Mouse (Mus musculus): ENCODE data around the gene Litaf. TPM values are rescaled to one million over a fixed set of nuclear protein-coding genes. Genes with fewer than 3 reads are reported as not detected.

Gene Litaf
- polyA plus RNA-seq, 1 experiment = 103 TPM

GRCm38 (mm10) chr16:10923561-10923960 lies 142.4 kb downstream of the Litaf start:
- H3K4me3 ChIP-seq = no peak overlapping the region
- H3ac ChIP-seq (ENCODE audit: control insufficient read depth, insufficient read length) = no peak overlapping the region
- peaks cover 5% of the 10 kb centered on the region for H3K27me3 ChIP-seq (ENCODE audit: control insufficient read depth, insufficient read depth, insufficient read length)
- no peak overlapping the region for H3K4me2 ChIP-seq (ENCODE audit: low read depth)
- H3K79me2 ChIP-seq (ENCODE audit: control insufficient read depth, insufficient read depth) = no peaks in the 10 kb centered on the region
- H3K36me3 ChIP-seq (ENCODE audit: control insufficient read depth, insufficient read depth) = no peaks in the 10 kb centered on the region
- TF ChIP-seq CEBPB (IDR thresholded peaks at IDR 0.05; ENCODE audit: insufficient read depth, poor library complexity, severe bottlenecking) (no peak), USF1 (IDR thresholded peaks at IDR 0.05; ENCODE audit: low read depth) (no peak), E2F4 (IDR thresholded peaks at IDR 0.05; ENCODE audit: insufficient read depth) (no peak), MYOG (IDR thresholded peaks at IDR 0.05; ENCODE audit: control insufficient read depth in 1 of 3, insufficient read depth in 1 of 3, insufficient read length in 2 of 3, low read depth in 2 of 3) (no peak), MAX (IDR thresholded peaks at IDR 0.05; ENCODE audit: low read depth) (no peak), TCF12 (IDR thresholded peaks at IDR 0.05; ENCODE audit: insufficient read depth, poor library complexity, severe bottlenecking) (no peak)

GRCm38 (mm10) chr16:10919856-10920255 lies 146.1 kb downstream of the Litaf start:
- Histone ChIP-seq H3K79me2 (ENCODE audit: control insufficient read depth, insufficient read depth) (no peaks in the 10 kb centered on the region), H3K27me3 (ENCODE audit: control insufficient read depth, insufficient read depth, insufficient read length) (peaks cover 5% of the 10 kb centered on the region), H3ac (ENCODE audit: control insufficient read depth, insufficient read length) (no peak overlapping the region), H3K36me3 (ENCODE audit: control insufficient read depth, insufficient read depth) (no peaks in the 10 kb centered on the region), H3K4me3 (no peak overlapping the region), H3K4me2 (ENCODE audit: low read depth) (no peak overlapping the region)
- TF ChIP-seq E2F4 (IDR thresholded peaks at IDR 0.05; ENCODE audit: insufficient read depth) (no peak), POLR2AphosphoS2 (IDR thresholded peaks at IDR 0.05; ENCODE audit: insufficient read length, low read depth) (no peak), MYOG (IDR thresholded peaks at IDR 0.05; ENCODE audit: control insufficient read depth in 1 of 3, insufficient read depth in 1 of 3, insufficient read length in 2 of 3, low read depth in 2 of 3) (no peak), USF1 (IDR thresholded peaks at IDR 0.05; ENCODE audit: low read depth) (no peak), CEBPB (IDR thresholded peaks at IDR 0.05; ENCODE audit: insufficient read depth, poor library complexity, severe bottlenecking) (no peak), MYOD1 (IDR thresholded peaks at IDR 0.05; ENCODE audit: control insufficient read depth in 1 of 3, insufficient read length in 2 of 3, low read depth in 2 of 3) (no peak), MAX (IDR thresholded peaks at IDR 0.05; ENCODE audit: low read depth) (no peak), TCF3 (IDR thresholded peaks at IDR 0.05; ENCODE audit: insufficient read length, low read depth) (no peak), POLR2A (IDR thresholded peaks at IDR 0.05; ENCODE audit: insufficient read length, low read depth) (no peak)

GRCm38 (mm10) chr16:10916271-10916670 lies 149.7 kb downstream of the Litaf start:
- Histone ChIP-seq H3ac (ENCODE audit: control insufficient read depth, insufficient read length) (no peak overlapping the region), H3K79me2 (ENCODE audit: control insufficient read depth, insufficient read depth) (no peaks in the 10 kb centered on the region), H3K4me2 (ENCODE audit: low read depth) (no peak overlapping the region), H3K27me3 (ENCODE audit: control insufficient read depth, insufficient read depth, insufficient read length) (no peaks in the 10 kb centered on the region), H3K4me3 (no peak overlapping the region), H3K36me3 (ENCODE audit: control insufficient read depth, insufficient read depth) (no peaks in the 10 kb centered on the region)
- TF ChIP-seq USF1 (IDR thresholded peaks at IDR 0.05; ENCODE audit: low read depth) = no peak
- TF ChIP-seq TCF12 (IDR thresholded peaks at IDR 0.05; ENCODE audit: insufficient read depth, poor library complexity, severe bottlenecking) = no peak
- no peak for TF ChIP-seq MAX (IDR thresholded peaks at IDR 0.05; ENCODE audit: low read depth)
- TF ChIP-seq CEBPB (IDR thresholded peaks at IDR 0.05; ENCODE audit: insufficient read depth, poor library complexity, severe bottlenecking) = no peak
- TF ChIP-seq MYOD1 (IDR thresholded peaks at IDR 0.05; ENCODE audit: control insufficient read depth in 1 of 3, insufficient read length in 2 of 3, low read depth in 2 of 3) = no peak
- no peak for TF ChIP-seq SRF (IDR thresholded peaks at IDR 0.05; ENCODE audit: control insufficient read depth, insufficient read length, low read depth)
- no peak for TF ChIP-seq REST (IDR thresholded peaks at IDR 0.05; ENCODE audit: insufficient read depth, insufficient read length)
- TF ChIP-seq E2F4 (IDR thresholded peaks at IDR 0.05; ENCODE audit: insufficient read depth) = no peak

- peaks cover 6% of the 10 kb centered on the region for H3K27me3 ChIP-seq (ENCODE audit: control insufficient read depth, insufficient read depth, insufficient read length)
- TF ChIP-seq REST (IDR thresholded peaks at IDR 0.05; ENCODE audit: insufficient read depth, insufficient read length) = no peak
- no peak for TF ChIP-seq POLR2AphosphoS2 (IDR thresholded peaks at IDR 0.05; ENCODE audit: insufficient read length, low read depth)
- TF ChIP-seq TCF12 (IDR thresholded peaks at IDR 0.05; ENCODE audit: insufficient read depth, poor library complexity, severe bottlenecking) = no peak
- TF ChIP-seq CEBPB (IDR thresholded peaks at IDR 0.05; ENCODE audit: insufficient read depth, poor library complexity, severe bottlenecking) = no peak
- no peak for TF ChIP-seq MAX (IDR thresholded peaks at IDR 0.05; ENCODE audit: low read depth)
- no peak for TF ChIP-seq TCF3 (IDR thresholded peaks at IDR 0.05; ENCODE audit: insufficient read length, low read depth)
- TF ChIP-seq POLR2A (IDR thresholded peaks at IDR 0.05; ENCODE audit: insufficient read length, low read depth) = no peak
- TF ChIP-seq E2F4 (IDR thresholded peaks at IDR 0.05; ENCODE audit: insufficient read depth) = no peak
- no peak for TF ChIP-seq SRF (IDR thresholded peaks at IDR 0.05; ENCODE audit: control insufficient read depth, insufficient read length, low read depth)
- no peak for TF ChIP-seq USF1 (IDR thresholded peaks at IDR 0.05; ENCODE audit: low read depth)
- no peak for TF ChIP-seq MYOD1 (IDR thresholded peaks at IDR 0.05; ENCODE audit: control insufficient read depth in 1 of 3, insufficient read length in 2 of 3, low read depth in 2 of 3)
- no peak for TF ChIP-seq MYOG (IDR thresholded peaks at IDR 0.05; ENCODE audit: control insufficient read depth in 1 of 3, insufficient read depth in 1 of 3, insufficient read length in 2 of 3, low read depth in 2 of 3)
- no peak overlapping the region for H3ac ChIP-seq (ENCODE audit: control insufficient read depth, insufficient read length)
Observed at GRCm38 (mm10) chr16:10915066-10915465, 150.9 kb downstream of the Litaf start.

GRCm38 (mm10) chr16:10911061-10911460 lies 154.9 kb downstream of the Litaf start:
- Histone ChIP-seq H3ac (ENCODE audit: control insufficient read depth, insufficient read length) (no peak overlapping the region), H3K36me3 (ENCODE audit: control insufficient read depth, insufficient read depth) (no peaks in the 10 kb centered on the region), H3K27me3 (ENCODE audit: control insufficient read depth, insufficient read depth, insufficient read length) (peaks cover 6% of the 10 kb centered on the region), H3K4me2 (ENCODE audit: low read depth) (no peak overlapping the region), H3K4me3 (no peak overlapping the region), H3K79me2 (ENCODE audit: control insufficient read depth, insufficient read depth) (no peaks in the 10 kb centered on the region)
- TF ChIP-seq TCF3 (IDR thresholded peaks at IDR 0.05; ENCODE audit: insufficient read length, low read depth) (no peak), MYOG (IDR thresholded peaks at IDR 0.05; ENCODE audit: control insufficient read depth in 1 of 3, insufficient read depth in 1 of 3, insufficient read length in 2 of 3, low read depth in 2 of 3) (no peak), TCF12 (IDR thresholded peaks at IDR 0.05; ENCODE audit: insufficient read depth, poor library complexity, severe bottlenecking) (no peak), SRF (IDR thresholded peaks at IDR 0.05; ENCODE audit: control insufficient read depth, insufficient read length, low read depth) (no peak), POLR2AphosphoS2 (IDR thresholded peaks at IDR 0.05; ENCODE audit: insufficient read length, low read depth) (no peak), MYOD1 (IDR thresholded peaks at IDR 0.05; ENCODE audit: control insufficient read depth in 1 of 3, insufficient read length in 2 of 3, low read depth in 2 of 3) (no peak), REST (IDR thresholded peaks at IDR 0.05; ENCODE audit: insufficient read depth, insufficient read length) (no peak)

More at GRCm38 (mm10) chr16:10915066-10915465, 150.9 kb downstream of the Litaf start:
- H3K4me3 ChIP-seq = no peak overlapping the region
- no peaks in the 10 kb centered on the region for H3K36me3 ChIP-seq (ENCODE audit: control insufficient read depth, insufficient read depth)
- H3K79me2 ChIP-seq (ENCODE audit: control insufficient read depth, insufficient read depth) = no peaks in the 10 kb centered on the region
- no peak overlapping the region for H3K4me2 ChIP-seq (ENCODE audit: low read depth)
